Mouse (Mus musculus) embryonic fibroblast, embryonic 13.5 days (primary cell): Measurements from ENCODE around the gene Fam160b1.

ENCODE experiments used
- CTCF ChIP-seq: IDR thresholded peaks from 2 replicates; pipeline ENCODE4 v1.5.1; 2011; ENCODE audit warnings: mild to moderate bottlenecking, control low read depth, low read length, moderate library complexity, borderline replicate concordance; ENCODE audit not compliant: insufficient read depth
- POLR2A ChIP-seq: IDR thresholded peaks from 2 replicates; pipeline ENCODE4 v1.6.1; 2011; ENCODE audit warnings: low read depth, mild to moderate bottlenecking, control low read depth, low read length, moderate library complexity

- no peak for TF ChIP-seq CTCF
- no peak for TF ChIP-seq POLR2A
These were observed 4.8 kb upstream of the Fam160b1 start for GRCm38 (mm10) chr19:57355451-57356251.
